Mouse (Mus musculus) intestine, embryonic 16.5 days (tissue): ENCODE results near the gene Cacna1e. TPM values are rescaled to one million over a fixed set of nuclear protein-coding genes. Genes with fewer than 3 reads are reported as not detected.

Experiments
- ATAC-seq: fragments of 200-750 bp; cut with Nextera tagmentation; 2 replicates; pipeline ENCODE4 v1.8.0; 2017; ENCODE audit warnings: moderate TSS enrichment, moderate library complexity
- H3K27ac ChIP-seq: fragments of 300-500 bp; sonication (generic); 2 replicates; pipeline ENCODE4 v1.5.1; 2014; ENCODE audit warnings: mild to moderate bottlenecking, low read length
- H3K27me3 ChIP-seq: fragments of 300-500 bp; sonication (generic); replicated peaks from 2 replicates; pipeline ENCODE4 v1.6.1; 2014; ENCODE audit warnings: low read length, control low read depth, mixed read lengths; ENCODE audit not compliant: control insufficient read depth, insufficient read depth
- H3K36me3 ChIP-seq: fragments of 300-500 bp; sonication (generic); 2 replicates; pipeline ENCODE4 v1.6.1; 2014; ENCODE audit warnings: low read length, control low read depth; ENCODE audit not compliant: control insufficient read depth, insufficient read depth
- H3K4me1 ChIP-seq: fragments of 300-500 bp; sonication (generic); 2 replicates; pipeline ENCODE4 v1.6.1; 2014; ENCODE audit warnings: low read length, control low read depth, mixed read lengths; ENCODE audit not compliant: control insufficient read depth, insufficient read depth
- H3K4me2 ChIP-seq: fragments of 300-500 bp; sonication (generic); 2 replicates; pipeline ENCODE4 v1.6.1; 2014; ENCODE audit warnings: low read depth, low read length, control low read depth
- H3K4me3 ChIP-seq: fragments of 300-500 bp; sonication (generic); 2 replicates; pipeline ENCODE4 v1.5.1; 2014; ENCODE audit warnings: mild to moderate bottlenecking, low read length
- H3K9ac ChIP-seq: fragments of 300-500 bp; sonication (generic); 2 replicates; pipeline ENCODE4 v1.6.1; 2014; ENCODE audit warnings: low read depth, low read length
- H3K9me3 ChIP-seq: fragments of 300-500 bp; sonication (generic); 2 replicates; pipeline ENCODE4 v1.6.1; 2016; ENCODE audit warnings: low read length, control low read depth; ENCODE audit not compliant: control insufficient read depth
- WGBS: fragments of 180-500 bp; shearing (Covaris S2); extraction: QIAGEN DNeasy Blood & Tissue Kit; methylation state at CpG from one replicate; pipeline ENCODE4 v1.1.7; 2014; 5-methylcytosine and 5-hydroxymethylcytosine counted together
- polyA plus RNA-seq: library from polyadenylated mRNA; unstranded; fragments of >200 nt; fragmentation: Nextera tagmentation; extraction: Ambion mirVana; gene quantifications from 2 replicates; pipeline ENCODE4 v1.2.1, GENCODE M21; 2015

Gene Cacna1e
- polyA plus RNA-seq, 1 experiment from 2014 or later, result 1.3 TPM

DNA sequence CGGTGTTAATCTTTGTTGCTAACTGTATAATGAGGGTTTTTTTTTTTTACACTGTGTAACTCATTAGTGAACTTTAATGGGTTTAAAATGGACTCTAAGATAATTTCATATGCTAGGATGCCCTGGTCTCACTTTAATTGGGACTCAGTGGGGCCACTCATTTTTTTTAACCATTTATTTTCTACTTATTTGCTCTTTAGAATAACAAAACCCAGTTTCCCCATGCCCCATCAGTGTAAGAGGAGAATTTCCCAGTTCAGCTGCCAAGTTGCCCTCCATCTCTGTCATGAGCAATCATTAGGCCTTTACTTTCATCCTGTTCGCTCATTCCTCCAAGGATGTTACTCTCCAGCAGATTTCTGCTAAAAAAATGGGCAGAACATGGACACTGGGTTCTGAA is 425.7 kb downstream of the Cacna1e start:
- no peak for ATAC-seq
- no peaks in the 10 kb centered on the region for H3K4me1 ChIP-seq
- H3K4me2 ChIP-seq, result no peak overlapping the region
- no peak overlapping the region for H3K9ac ChIP-seq
- WGBS, result 73% methylated on average over 2 of the region's 2 CpGs
- H3K4me3 ChIP-seq, result no peak overlapping the region
- no peaks in the 10 kb centered on the region for H3K36me3 ChIP-seq
- H3K9me3 ChIP-seq, result no peaks in the 10 kb centered on the region
- no peaks in the 10 kb centered on the region for H3K27me3 ChIP-seq
- H3K27ac ChIP-seq, result no peak overlapping the region

DNA sequence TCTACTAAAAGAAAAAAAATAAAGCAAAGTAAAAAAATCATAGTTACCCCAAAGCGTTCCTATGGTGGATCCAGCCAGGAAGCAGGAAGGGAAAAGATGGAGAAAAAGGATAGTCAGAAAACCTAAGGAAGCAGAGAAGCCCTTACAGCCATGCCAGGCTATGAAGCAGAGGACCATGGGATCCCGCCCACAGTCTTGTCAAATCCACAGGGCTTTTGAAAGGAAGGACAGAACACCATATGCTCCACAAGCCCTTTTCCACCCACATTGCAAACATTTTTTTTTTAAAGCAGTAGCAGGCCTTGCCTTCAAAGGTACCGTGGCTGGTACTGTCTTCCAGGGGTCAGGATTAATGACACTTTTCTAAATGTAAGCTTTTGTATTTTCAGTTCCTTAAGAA is 433.5 kb downstream of the Cacna1e start:
- ATAC-seq, result no peak
- Histone ChIP-seq H3K4me2 (no peak overlapping the region), H3K9ac (no peak overlapping the region), H3K4me3 (no peak overlapping the region), H3K9me3 (no peaks in the 10 kb centered on the region), H3K36me3 (no peaks in the 10 kb centered on the region), H3K27ac (no peak overlapping the region), H3K27me3 (no peaks in the 10 kb centered on the region), H3K4me1 (no peaks in the 10 kb centered on the region)
- WGBS, result 75% methylated on average over 3 of the region's 3 CpGs

DNA sequence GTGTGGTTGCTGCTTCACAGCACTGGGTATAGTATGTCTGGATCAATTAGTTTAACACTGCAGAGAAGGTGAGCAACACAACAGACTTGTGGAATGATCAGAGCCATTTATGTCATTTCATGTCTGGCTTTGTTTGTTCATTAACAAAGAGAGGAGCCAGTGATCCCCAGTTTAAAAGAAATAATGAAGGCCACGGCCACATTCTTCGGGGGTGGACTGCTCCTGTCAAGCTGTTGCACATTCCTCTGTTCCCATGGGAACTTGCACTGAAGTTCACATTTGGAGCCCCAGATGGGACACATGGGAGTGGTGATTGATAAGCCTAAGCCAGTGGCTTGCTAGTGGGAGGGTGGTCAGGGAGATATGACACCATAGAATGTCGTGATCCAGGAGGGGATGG is 437.8 kb downstream of the Cacna1e start:
- Histone ChIP-seq H3K4me3 (no peak overlapping the region), H3K27me3 (no peaks in the 10 kb centered on the region), H3K27ac (no peak overlapping the region), H3K4me1 (no peaks in the 10 kb centered on the region), H3K4me2 (no peak overlapping the region), H3K9ac (no peak overlapping the region), H3K36me3 (no peaks in the 10 kb centered on the region), H3K9me3 (no peaks in the 10 kb centered on the region)
- no peak for ATAC-seq
- WGBS, result 39% methylated on average over 3 of the region's 3 CpGs

DNA sequence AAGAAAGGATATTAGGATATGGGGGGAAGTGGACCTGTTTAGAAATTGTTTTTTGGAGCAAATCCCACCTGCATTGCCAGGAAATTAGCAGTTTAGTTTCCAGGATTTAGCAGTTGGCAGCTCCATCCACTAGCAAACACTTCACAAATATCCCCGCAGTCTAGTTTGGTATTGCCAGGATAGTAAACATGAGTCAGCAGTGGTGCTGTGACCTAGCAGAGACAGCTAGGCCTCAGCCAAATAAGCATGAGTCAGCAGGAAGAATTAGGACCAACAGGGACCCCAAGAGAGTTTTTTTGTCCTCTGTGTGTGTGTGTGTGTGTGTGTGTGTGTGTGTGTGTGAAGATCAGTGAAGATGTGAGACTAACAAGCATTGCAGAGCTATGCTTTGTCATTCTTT is 450.8 kb downstream of the Cacna1e start:
- H3K27ac ChIP-seq, result no peak overlapping the region
- no peaks in the 10 kb centered on the region for H3K4me1 ChIP-seq
- H3K9ac ChIP-seq, result no peak overlapping the region
- no peaks in the 10 kb centered on the region for H3K27me3 ChIP-seq
- H3K4me3 ChIP-seq, result no peak overlapping the region
- no peak overlapping the region for H3K4me2 ChIP-seq
- no peak for ATAC-seq
- WGBS, result 76% methylated on average over 1 of the region's 1 CpGs
- H3K9me3 ChIP-seq, result no peaks in the 10 kb centered on the region
- H3K36me3 ChIP-seq, result no peaks in the 10 kb centered on the region

DNA sequence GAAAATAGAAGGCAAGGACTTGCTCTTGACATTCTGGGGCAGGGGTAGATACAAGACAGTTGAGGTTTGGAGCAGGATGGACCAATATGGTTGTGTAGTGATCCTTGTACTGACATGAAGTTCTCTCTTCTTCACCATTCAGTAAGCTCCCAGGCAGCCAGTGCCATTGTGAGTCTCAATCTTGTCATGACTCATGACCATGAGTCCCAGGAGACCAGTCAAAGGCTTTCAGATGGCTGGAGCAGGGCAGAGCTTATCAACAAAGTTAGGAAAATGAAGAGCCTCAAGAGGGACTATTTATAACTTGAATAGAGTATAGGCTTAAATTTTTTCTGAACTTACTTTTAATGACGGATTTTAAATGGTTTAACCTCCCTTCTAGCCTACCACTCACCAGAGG is 451.2 kb downstream of the Cacna1e start:
- Histone ChIP-seq H3K4me2 (no peak overlapping the region), H3K27ac (no peak overlapping the region), H3K9me3 (no peaks in the 10 kb centered on the region), H3K36me3 (no peaks in the 10 kb centered on the region), H3K4me1 (no peaks in the 10 kb centered on the region), H3K9ac (no peak overlapping the region), H3K27me3 (no peaks in the 10 kb centered on the region), H3K4me3 (no peak overlapping the region)
- no peak for ATAC-seq
- WGBS, result 77% methylated on average over 1 of the region's 1 CpGs

DNA sequence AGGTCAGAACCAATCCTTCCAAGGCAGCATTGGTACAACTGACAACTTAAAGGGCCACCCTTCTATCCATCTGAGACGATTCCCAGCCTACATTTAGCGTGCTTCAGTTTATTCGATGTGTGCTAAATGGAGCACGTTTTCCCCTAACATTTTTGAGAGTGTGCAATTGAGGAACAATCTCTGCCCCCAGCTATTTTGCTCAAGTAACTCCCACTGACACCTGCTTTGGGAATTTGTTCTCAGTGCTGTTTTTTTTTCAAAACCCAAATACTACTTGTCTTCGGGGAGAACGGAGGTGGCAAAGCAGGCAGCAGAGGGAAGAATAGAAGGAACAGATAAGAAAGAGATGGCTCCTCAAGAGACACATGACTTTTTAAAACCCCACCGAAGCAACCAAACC is 456.0 kb downstream of the Cacna1e start:
- WGBS, result 80% methylated on average over 7 of the region's 7 CpGs
- H3K4me3 ChIP-seq, result no peak overlapping the region
- no peaks in the 10 kb centered on the region for H3K9me3 ChIP-seq
- H3K4me2 ChIP-seq, result no peak overlapping the region
- H3K36me3 ChIP-seq, result no peaks in the 10 kb centered on the region
- no peaks in the 10 kb centered on the region for H3K27me3 ChIP-seq
- no peak overlapping the region for H3K27ac ChIP-seq
- no peak for ATAC-seq
- H3K9ac ChIP-seq, result no peak overlapping the region
- H3K4me1 ChIP-seq, result no peaks in the 10 kb centered on the region

DNA sequence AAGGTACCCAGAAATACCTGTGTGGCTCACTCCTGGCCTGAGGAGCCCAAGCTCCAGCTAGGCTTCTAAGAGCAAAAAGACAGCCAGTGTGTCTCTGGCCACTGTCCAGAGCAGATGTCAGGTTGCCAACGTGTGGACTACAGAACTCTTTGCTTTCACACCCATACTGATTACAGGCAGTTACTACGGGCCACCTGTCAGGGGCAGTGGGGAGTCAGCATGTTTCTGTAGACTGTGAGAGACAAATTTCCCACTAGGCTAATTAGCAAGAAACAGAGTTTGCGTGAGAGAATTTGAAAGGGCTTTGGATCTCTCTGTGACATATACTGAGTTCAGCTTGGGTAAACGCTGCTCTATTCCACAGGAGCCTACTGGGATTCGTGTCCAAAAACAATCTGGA is 466.0 kb downstream of the Cacna1e start:
- H3K4me1 ChIP-seq, result no peaks in the 10 kb centered on the region
- 56% methylated on average over 5 of the region's 5 CpGs for WGBS
- no peaks in the 10 kb centered on the region for H3K27me3 ChIP-seq
- no peaks in the 10 kb centered on the region for H3K9me3 ChIP-seq
- no peaks in the 10 kb centered on the region for H3K36me3 ChIP-seq
- H3K4me3 ChIP-seq, result no peak overlapping the region
- no peak overlapping the region for H3K9ac ChIP-seq
- H3K4me2 ChIP-seq, result no peak overlapping the region
- no peak for ATAC-seq
- H3K27ac ChIP-seq, result no peak overlapping the region

DNA sequence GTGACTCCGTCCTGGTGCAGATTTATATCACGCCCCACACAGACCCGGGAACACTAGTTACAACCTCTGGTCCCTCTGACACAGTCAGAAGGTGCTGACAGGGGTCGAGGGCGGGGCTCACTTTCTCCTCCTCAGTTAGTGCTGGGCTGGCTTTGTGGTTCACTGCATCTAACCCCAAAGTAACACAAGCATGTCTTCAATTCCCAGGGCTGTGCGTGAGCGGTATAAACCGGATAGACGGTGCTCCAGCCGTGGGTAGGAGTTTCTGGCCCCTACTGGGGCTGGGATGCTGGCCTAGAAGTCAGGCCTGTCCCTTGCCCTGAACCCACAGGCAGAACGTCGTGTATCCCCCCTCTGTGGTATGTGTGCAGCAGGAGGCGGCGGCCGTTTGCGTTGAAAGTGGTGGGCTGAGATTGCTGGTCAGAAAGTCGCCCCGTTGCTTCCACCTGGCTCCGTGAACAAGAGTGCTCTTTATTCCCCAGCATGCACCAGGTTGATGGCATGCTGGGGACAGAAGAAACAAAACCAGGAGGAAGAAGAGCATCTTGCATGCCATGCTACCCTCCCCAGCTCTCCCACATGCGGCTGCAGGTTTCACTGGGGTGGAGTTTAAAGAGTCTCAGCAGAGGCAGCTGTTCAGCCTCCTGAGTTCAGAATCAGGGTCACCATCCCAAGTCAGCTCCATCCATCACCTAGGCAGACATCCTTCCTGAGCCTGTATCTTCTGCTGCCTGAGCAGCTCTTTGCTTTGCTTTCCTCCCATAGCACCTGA is 467.7 kb downstream of the Cacna1e start:
- H3K4me3 ChIP-seq, result no peak overlapping the region
- H3K4me1 ChIP-seq, result no peaks in the 10 kb centered on the region
- no peak overlapping the region for H3K27ac ChIP-seq
- no peak for ATAC-seq
- H3K36me3 ChIP-seq, result no peaks in the 10 kb centered on the region
- H3K9me3 ChIP-seq, result no peaks in the 10 kb centered on the region
- H3K9ac ChIP-seq, result no peak overlapping the region
- H3K27me3 ChIP-seq, result no peaks in the 10 kb centered on the region
- 63% methylated on average over 20 of the region's 20 CpGs for WGBS
- H3K4me2 ChIP-seq, result no peak overlapping the region

DNA sequence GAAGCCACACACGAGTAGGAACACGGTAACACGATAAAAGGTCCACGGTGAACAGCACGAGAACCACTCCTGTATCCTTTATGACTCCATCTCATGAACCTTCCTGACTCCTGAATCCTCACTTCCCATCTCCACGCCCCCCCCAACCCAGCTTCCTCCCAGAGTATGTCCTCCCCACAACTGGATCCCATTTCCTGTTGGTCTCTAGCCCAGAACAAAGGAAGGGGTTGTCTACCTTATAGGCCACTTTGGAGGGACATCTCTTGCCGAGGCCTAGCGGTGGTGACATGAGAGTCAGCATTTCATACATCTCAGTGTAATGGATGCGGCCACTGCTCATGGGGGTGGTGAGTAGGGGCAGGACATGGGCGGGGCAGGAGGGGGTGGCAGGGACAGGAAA is 468.5 kb downstream of the Cacna1e start:
- no peaks in the 10 kb centered on the region for H3K9me3 ChIP-seq
- H3K27me3 ChIP-seq, result no peaks in the 10 kb centered on the region
- WGBS, result 75% methylated on average over 10 of the region's 10 CpGs
- H3K4me2 ChIP-seq, result no peak overlapping the region
- no peak overlapping the region for H3K27ac ChIP-seq
- no peaks in the 10 kb centered on the region for H3K36me3 ChIP-seq
- no peak overlapping the region for H3K9ac ChIP-seq
- H3K4me1 ChIP-seq, result no peaks in the 10 kb centered on the region
- ATAC-seq, result no peak
- H3K4me3 ChIP-seq, result no peak overlapping the region

DNA sequence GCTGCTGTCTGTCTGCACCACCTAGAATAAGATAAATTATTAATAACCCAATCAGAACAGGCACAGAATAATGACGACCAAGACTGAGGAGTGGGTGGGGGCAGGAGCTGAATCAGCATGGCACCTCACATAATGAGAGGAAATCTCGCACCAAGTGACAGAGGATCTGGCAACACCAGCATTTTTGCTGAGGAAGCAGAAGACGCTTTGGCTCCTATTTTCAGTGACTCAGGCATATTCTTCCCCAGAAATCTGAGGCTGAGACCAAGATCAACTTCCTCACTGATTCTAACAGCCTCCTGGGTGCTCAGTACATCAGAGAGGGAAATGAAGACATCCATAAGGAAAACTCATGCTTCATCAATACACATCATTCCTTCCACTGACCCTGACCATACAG is 471.2 kb downstream of the Cacna1e start:
- H3K4me2 ChIP-seq, result no peak overlapping the region
- no peaks in the 10 kb centered on the region for H3K27me3 ChIP-seq
- no peak for ATAC-seq
- no peak overlapping the region for H3K27ac ChIP-seq
- H3K4me1 ChIP-seq, result no peaks in the 10 kb centered on the region
- no peak overlapping the region for H3K9ac ChIP-seq
- no peaks in the 10 kb centered on the region for H3K9me3 ChIP-seq
- 80% methylated on average over 3 of the region's 3 CpGs for WGBS
- no peak overlapping the region for H3K4me3 ChIP-seq
- no peaks in the 10 kb centered on the region for H3K36me3 ChIP-seq
